Mouse (Mus musculus) kidney, embryonic 14.5 days (tissue): ENCODE results near the gene Prdm2. TPM values are rescaled to one million over a fixed set of nuclear protein-coding genes. Genes with fewer than 3 reads are reported as not detected.

Experiments used
- ATAC-seq: fragments of 200-750 bp; cut with Nextera tagmentation; 2 replicates; pipeline ENCODE4 v1.8.0; 2017; ENCODE audit warnings: moderate number of reproducible peaks, mild to moderate bottlenecking, moderate TSS enrichment, moderate library complexity; ENCODE audit not compliant: low FRiP score, low TSS enrichment
- H3K27ac ChIP-seq: fragments of 300-500 bp; sonication (generic); 2 replicates; pipeline ENCODE4 v1.5.1; 2014; ENCODE audit warnings: low read depth, mild to moderate bottlenecking, low read length, moderate library complexity, mixed read lengths
- H3K27me3 ChIP-seq: fragments of 300-500 bp; sonication (generic); 2 replicates; pipeline ENCODE4 v1.6.1; 2014; ENCODE audit warnings: mild to moderate bottlenecking, low read length; ENCODE audit not compliant: control insufficient read depth, insufficient read depth
- H3K36me3 ChIP-seq: fragments of 300-500 bp; sonication (generic); 2 replicates; pipeline ENCODE4 v1.6.1; 2014; ENCODE audit warnings: low read length, mixed read lengths; ENCODE audit not compliant: control insufficient read depth, insufficient read depth
- H3K4me1 ChIP-seq: fragments of 300-500 bp; sonication (generic); 2 replicates; pipeline ENCODE4 v1.6.1; 2014; ENCODE audit warnings: low read length, mixed read lengths; ENCODE audit not compliant: control insufficient read depth, insufficient read depth
- H3K4me2 ChIP-seq: fragments of 300-500 bp; sonication (generic); replicated peaks from 2 replicates; pipeline ENCODE4 v1.6.1; 2014; ENCODE audit warnings: low read depth, mild to moderate bottlenecking, low read length
- H3K4me3 ChIP-seq: fragments of 300-500 bp; sonication (generic); 2 replicates; pipeline ENCODE4 v1.5.1; 2014; ENCODE audit warnings: mild to moderate bottlenecking, low read length
- H3K9ac ChIP-seq: fragments of 300-500 bp; sonication (generic); 2 replicates; pipeline ENCODE4 v1.6.1; 2014; ENCODE audit warnings: low read depth, mild to moderate bottlenecking, low read length, moderate library complexity
- H3K9me3 ChIP-seq: fragments of 300-500 bp; sonication (generic); 2 replicates; pipeline ENCODE4 v1.6.1; 2016; ENCODE audit warnings: low read length; ENCODE audit not compliant: control insufficient read depth
- WGBS: fragments of 180-500 bp; shearing (Covaris S2); extraction: QIAGEN DNeasy Blood & Tissue Kit; methylation state at CpG from one replicate; pipeline ENCODE4 v1.1.7; 2014; 5-methylcytosine and 5-hydroxymethylcytosine counted together
- polyA plus RNA-seq: library from polyadenylated mRNA; unstranded; fragments of >200 nt; fragmentation: Nextera tagmentation; extraction: Ambion mirVana; gene quantifications from 2 replicates; pipeline ENCODE4 v1.2.1, GENCODE M21; 2014

Prdm2 gene
- polyA plus RNA-seq, 1 experiment from 2014 or later, result 15.8 TPM

DNA sequence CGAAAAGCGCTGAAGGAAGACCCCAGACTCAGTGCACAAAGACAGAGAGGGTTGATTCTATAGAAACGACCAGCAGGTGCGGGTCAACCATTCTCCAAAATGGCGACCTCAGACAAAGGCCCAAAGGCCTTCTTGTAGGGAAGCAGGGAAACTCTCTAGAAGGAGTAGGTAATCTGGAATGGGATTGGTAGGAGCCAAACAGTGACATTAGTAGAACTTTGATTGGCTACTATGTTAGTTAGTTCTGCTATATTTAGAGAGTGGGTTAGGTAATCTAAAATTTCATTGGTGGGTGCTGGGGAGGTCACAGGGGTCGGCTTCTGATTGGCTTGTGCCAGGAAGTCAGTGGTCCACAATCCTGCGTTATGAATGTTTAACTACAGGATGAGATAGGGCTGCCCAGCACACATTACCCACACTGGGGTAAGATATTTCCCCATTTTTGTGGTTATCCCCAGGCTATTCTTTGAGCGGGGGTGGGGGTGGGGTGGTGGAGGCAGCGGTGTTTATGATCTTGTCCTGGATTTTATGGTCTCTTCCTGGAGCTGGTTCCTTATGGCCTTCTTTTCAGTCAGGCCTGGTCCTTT is 26.9 kb upstream of the Prdm2 start:
- no peaks in the 10 kb centered on the region for H3K36me3 ChIP-seq
- no peaks in the 10 kb centered on the region for H3K9me3 ChIP-seq
- H3K4me2 ChIP-seq, result no peak overlapping the region
- no peak overlapping the region for H3K9ac ChIP-seq
- no peaks in the 10 kb centered on the region for H3K27me3 ChIP-seq
- no peaks in the 10 kb centered on the region for H3K4me1 ChIP-seq
- no peak for ATAC-seq
- H3K4me3 ChIP-seq, result no peak overlapping the region
- no peak overlapping the region for H3K27ac ChIP-seq
- 85% methylated on average over 9 of the region's 9 CpGs for WGBS

DNA sequence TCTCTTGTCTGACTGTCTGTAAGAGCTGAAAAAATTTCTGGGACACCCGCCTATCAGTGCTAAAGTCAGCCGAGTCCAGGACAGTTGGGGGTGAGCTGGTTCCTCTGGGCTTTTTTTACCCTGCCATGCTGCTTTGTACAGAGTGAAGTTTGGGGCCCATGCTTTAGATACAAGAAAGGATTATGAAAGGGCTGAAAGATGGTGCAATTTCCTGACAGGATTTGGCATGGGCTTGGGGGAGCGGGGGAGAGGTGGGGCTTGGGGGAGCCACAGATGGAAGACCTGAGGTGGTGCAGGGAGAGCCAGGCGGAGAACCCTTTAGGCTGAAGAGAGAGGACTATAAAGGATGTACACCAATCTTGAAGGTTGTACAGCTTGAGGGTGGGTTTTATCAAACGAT is 26.3 kb upstream of the Prdm2 start:
- H3K4me3 ChIP-seq, result no peak overlapping the region
- H3K9me3 ChIP-seq, result peaks cover 3% of the 10 kb centered on the region; the same call in 1 of the 2 replicates
- no peak for ATAC-seq
- no peaks in the 10 kb centered on the region for H3K4me1 ChIP-seq
- no peak overlapping the region for H3K27ac ChIP-seq
- no peaks in the 10 kb centered on the region for H3K27me3 ChIP-seq
- H3K4me2 ChIP-seq, result no peak overlapping the region
- 85% methylated on average over 5 of the region's 5 CpGs for WGBS
- H3K9ac ChIP-seq, result no peak overlapping the region
- no peaks in the 10 kb centered on the region for H3K36me3 ChIP-seq

DNA sequence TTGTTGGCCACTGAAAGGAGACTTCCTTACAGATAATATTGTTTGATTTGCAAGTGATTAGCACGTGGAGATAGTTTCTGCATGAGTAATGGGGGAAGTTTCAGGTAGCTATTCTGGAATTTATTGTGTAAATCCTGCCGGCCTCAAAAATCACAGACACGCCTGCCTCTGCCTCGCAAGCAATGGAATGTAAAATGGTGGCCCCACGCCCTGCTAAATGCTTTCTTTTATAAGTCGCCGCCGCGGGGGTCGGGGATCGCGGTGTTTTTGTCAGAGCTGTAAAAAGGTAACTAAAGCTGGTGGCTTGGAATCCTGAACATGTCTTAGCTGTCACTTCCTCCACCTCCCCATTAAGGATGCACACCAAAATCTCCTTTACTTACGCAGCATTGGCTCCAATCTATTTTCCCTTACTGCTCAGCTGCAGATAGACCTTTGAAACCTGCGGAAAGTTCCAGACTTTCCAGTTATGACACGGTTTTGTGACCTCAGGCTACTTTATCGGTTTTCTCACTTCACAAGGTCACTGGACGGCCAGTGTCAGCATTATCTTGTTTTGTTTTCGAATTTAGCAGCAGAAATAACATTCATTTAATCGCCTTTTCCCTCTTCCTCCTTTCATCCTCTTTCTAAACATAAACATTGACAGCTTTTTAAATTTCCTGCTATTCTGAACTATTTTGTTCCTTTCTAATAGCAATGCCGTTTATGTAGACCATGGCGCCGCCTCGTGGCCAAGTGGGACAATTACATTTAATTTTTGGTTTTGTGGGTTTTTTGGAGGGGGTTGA is 25.6 kb upstream of the Prdm2 start:
- no peaks in the 10 kb centered on the region for H3K27me3 ChIP-seq
- no peak overlapping the region for H3K4me3 ChIP-seq
- no peak overlapping the region for H3K27ac ChIP-seq
- H3K4me1 ChIP-seq, result no peaks in the 10 kb centered on the region
- ATAC-seq, result no peak
- 21% methylated on average over 23 of the region's 23 CpGs for WGBS
- no peaks in the 10 kb centered on the region for H3K36me3 ChIP-seq
- peak overlapping the region; percentile 27; the same call in 1 of the 2 replicates for H3K4me2 ChIP-seq
- H3K9me3 ChIP-seq, result peaks cover 3% of the 10 kb centered on the region; the same call in 1 of the 2 replicates
- no peak overlapping the region for H3K9ac ChIP-seq

DNA sequence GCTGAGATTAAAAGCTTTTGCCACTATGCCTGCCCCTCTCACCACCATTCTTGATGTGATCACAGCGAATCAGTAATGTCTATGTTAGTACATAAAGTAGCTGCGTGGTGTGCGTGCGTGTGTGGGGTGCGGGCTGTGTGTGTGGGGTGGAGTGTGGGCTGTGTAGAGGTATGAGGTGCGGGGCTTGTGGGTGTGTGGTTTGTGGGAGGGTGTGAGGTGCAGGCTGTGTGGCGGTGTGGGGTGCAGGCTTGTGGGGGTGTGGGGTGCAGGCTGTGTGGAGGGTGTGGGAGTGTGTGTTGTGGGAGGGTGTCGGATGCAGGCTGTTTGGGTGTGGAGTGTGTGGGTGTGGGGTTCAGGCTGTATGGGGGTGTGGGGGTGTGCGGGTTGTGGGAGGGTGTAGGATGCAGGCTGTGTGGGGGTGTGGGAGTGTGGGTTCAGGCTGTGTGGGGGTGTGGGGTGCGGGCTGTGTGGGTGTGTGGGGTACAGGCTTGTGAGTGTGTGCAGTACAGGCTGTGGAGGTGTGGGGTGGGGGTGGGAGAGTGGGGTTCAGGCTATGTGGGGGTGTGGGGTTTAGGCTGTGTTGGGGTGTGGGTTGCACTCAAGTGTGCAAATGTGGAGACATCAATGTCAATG is 19.1 kb upstream of the Prdm2 start:
- H3K9ac ChIP-seq, result no peak overlapping the region
- H3K27me3 ChIP-seq, result no peaks in the 10 kb centered on the region
- H3K27ac ChIP-seq, result no peak overlapping the region
- 83% methylated on average over 10 of the region's 10 CpGs for WGBS
- no peak for ATAC-seq
- H3K9me3 ChIP-seq, result peaks cover 3% of the 10 kb centered on the region; the same call in 1 of the 2 replicates
- H3K4me1 ChIP-seq, result no peaks in the 10 kb centered on the region
- no peaks in the 10 kb centered on the region for H3K36me3 ChIP-seq
- no peak overlapping the region for H3K4me2 ChIP-seq
- no peak overlapping the region for H3K4me3 ChIP-seq

DNA sequence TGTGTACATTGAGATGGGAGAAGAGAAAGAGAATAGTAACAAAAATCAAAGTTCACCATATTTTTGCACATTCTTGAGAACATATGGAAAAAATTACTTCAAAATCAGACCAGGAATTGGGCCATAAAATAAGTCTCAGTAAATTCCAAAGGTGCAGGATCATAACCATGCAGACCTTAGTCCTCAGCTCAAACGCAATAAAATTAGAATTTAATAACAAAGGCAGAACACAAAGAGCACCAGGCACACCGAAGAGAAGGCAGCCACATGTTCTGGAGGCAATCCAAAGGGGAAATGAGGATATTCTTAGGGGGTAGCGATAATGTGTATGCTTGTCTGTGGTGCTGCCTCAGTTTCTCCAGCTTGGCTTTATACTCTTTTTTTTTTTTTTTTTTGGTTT is 18.3 kb upstream of the Prdm2 start:
- H3K36me3 ChIP-seq, result no peaks in the 10 kb centered on the region
- H3K4me3 ChIP-seq, result no peak overlapping the region
- H3K27me3 ChIP-seq, result no peaks in the 10 kb centered on the region
- no peak overlapping the region for H3K9ac ChIP-seq
- no peak overlapping the region for H3K27ac ChIP-seq
- 72% methylated on average over 3 of the region's 3 CpGs for WGBS
- H3K4me1 ChIP-seq, result no peaks in the 10 kb centered on the region
- H3K9me3 ChIP-seq, result peaks cover 3% of the 10 kb centered on the region; the same call in 1 of the 2 replicates
- no peak for ATAC-seq
- H3K4me2 ChIP-seq, result no peak overlapping the region

DNA sequence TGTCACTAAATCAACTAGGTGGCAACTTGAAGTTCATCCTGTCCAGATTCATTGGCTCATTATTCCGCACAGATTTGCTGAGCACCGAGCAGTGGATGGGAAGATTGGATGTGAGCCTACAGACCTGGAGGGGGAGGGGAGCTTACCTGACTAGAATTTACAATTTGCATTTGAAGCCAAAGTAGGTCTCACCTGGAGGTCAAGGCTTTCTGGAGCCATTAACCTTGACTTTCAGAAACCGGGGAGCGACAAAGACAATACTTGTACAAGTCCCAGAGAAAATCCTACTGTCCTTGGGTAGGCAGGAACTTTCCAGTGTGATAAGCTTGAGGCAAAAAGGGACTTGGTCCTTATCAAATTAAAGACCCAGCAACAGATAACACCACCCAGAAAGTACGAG is 15.2 kb upstream of the Prdm2 start:
- 61% methylated on average over 5 of the region's 5 CpGs for WGBS
- no peak for ATAC-seq
- H3K27ac ChIP-seq, result no peak overlapping the region

DNA sequence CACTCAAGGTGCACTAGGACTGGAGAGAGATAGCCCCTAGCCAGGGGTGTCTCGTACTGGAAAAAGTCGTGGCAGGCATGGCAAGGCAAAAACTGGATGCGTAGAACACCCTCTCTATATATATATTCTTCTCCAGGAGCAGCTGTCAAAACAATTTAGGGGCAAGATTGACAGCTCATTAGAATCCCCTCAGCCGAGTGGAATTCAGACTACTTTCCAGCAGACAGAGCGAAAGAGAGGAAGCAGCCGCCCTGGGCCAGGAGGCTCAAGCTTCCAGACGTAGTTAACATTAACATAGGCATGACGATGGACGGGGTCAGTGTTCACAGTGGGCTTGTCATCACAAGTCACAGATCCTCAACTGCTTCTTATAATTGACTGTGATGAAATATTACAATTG is 13.1 kb upstream of the Prdm2 start:
- Histone ChIP-seq H3K27me3 (no peaks in the 10 kb centered on the region), H3K36me3 (no peaks in the 10 kb centered on the region), H3K4me1 (no peaks in the 10 kb centered on the region), H3K4me2 (no peak overlapping the region), H3K4me3 (no peak overlapping the region), H3K27ac (no peak overlapping the region), H3K9ac (no peak overlapping the region), H3K9me3 (no peaks in the 10 kb centered on the region)
- no peak for ATAC-seq
- WGBS, result 42% methylated on average over 9 of the region's 9 CpGs

More for the DNA sequence above, 15.2 kb upstream of the Prdm2 start:
- Histone ChIP-seq H3K4me3 (no peak overlapping the region), H3K36me3 (no peaks in the 10 kb centered on the region), H3K4me1 (no peaks in the 10 kb centered on the region), H3K9ac (no peak overlapping the region), H3K4me2 (no peak overlapping the region), H3K9me3 (no peaks in the 10 kb centered on the region), H3K27me3 (no peaks in the 10 kb centered on the region)

DNA sequence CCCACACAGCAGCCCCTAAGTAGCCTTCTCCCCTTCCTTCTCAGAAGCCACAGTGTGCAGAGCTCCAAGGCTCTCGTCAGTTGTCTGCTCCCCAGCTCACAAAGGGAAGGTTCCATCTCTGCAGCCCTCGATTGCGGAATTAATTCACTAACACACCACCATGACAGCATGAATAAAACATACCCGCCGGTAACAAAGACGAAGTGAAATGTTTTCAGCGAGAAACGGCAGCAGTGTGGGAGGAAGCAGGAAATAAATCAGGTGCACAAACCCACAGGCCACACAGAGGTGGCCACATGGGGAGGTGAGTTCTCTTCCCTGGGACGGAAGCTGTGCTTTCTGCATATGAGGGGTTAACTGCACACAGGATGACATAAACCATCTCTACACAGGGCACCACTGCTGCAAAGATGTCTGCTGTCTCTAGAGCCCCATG is 6.5 kb upstream of the Prdm2 start:
- no peaks in the 10 kb centered on the region for H3K36me3 ChIP-seq
- 0 out of 2 replicates have a peak, but pooled peaks have one; percentile 28 for ATAC-seq
- H3K4me1 ChIP-seq, result no peaks in the 10 kb centered on the region
- 0 out of 2 replicates have a peak overlapping the region, but pooled peaks have one; percentile 7 for H3K9ac ChIP-seq
- H3K4me3 ChIP-seq, result no peak overlapping the region
- no peaks in the 10 kb centered on the region for H3K9me3 ChIP-seq
- H3K27ac ChIP-seq, result no peak overlapping the region
- no peaks in the 10 kb centered on the region for H3K27me3 ChIP-seq
- H3K4me2 ChIP-seq, result no peak overlapping the region; the same call in 1 of the 2 replicates
- 23% methylated on average over 9 of the region's 9 CpGs for WGBS

DNA sequence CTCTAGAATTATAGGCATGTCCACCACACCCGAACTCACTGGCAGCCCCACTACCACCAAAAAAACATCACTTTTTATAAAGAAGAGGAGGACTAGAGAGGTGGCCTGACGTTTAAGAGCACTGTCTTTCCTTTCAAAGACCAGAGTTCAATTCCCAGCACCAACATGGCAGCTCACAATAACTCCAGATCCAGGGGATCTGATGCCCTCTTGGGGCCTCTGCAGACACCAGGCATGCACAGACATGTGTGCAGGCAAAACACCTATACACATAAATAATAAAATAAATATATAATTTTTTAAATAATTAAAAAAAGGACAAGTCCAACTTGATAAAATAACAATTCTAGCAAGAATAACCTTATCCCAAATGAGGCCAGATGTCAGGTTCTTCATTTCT is 6.1 kb upstream of the Prdm2 start:
- H3K9ac ChIP-seq, result 0 out of 2 replicates have a peak overlapping the region, but pooled peaks have one; percentile 7
- H3K27ac ChIP-seq, result no peak overlapping the region
- H3K27me3 ChIP-seq, result no peaks in the 10 kb centered on the region
- ATAC-seq, result no peak
- H3K36me3 ChIP-seq, result no peaks in the 10 kb centered on the region
- H3K4me3 ChIP-seq, result no peak overlapping the region
- 76% methylated on average over 2 of the region's 2 CpGs for WGBS
- no peak overlapping the region for H3K4me2 ChIP-seq
- no peaks in the 10 kb centered on the region for H3K4me1 ChIP-seq
- H3K9me3 ChIP-seq, result no peaks in the 10 kb centered on the region
